Mouse (Mus musculus) forebrain, embryonic 14.5 days (tissue): ENCODE results near the gene Tex45. TPM values are rescaled to one million over a fixed set of nuclear protein-coding genes. Genes with fewer than 3 reads are reported as not detected.

Experiments used
- ATAC-seq: fragments of 200-750 bp; cut with Nextera tagmentation; 2 replicates; pipeline ENCODE4 v1.8.0; 2017; ENCODE audit warnings: mild to moderate bottlenecking, moderate library complexity
- DNase-seq: peaks from one replicate; pipeline ENCODE4 v3.0.0-alpha.2; 2015; ENCODE audit warnings: low spot score
- H3K27ac ChIP-seq: fragments of 300-500 bp; sonication (generic); 2 replicates; pipeline ENCODE4 v1.5.1; 2014; ENCODE audit warnings: low read depth, mild to moderate bottlenecking, control low read depth, low read length, moderate library complexity
- H3K27me3 ChIP-seq: fragments of 300-500 bp; sonication (generic); replicated peaks from 2 replicates; pipeline ENCODE4 v1.6.1; 2014; ENCODE audit warnings: low read length, control low read depth, mixed read lengths; ENCODE audit not compliant: control insufficient read depth, insufficient read depth
- H3K36me3 ChIP-seq: fragments of 300-500 bp; sonication (generic); 2 replicates; pipeline ENCODE4 v1.6.1; 2014; ENCODE audit warnings: low read length, control low read depth; ENCODE audit not compliant: control insufficient read depth, insufficient read depth
- H3K4me1 ChIP-seq: fragments of 300-500 bp; sonication (generic); 2 replicates; pipeline ENCODE4 v1.6.1; 2014; ENCODE audit warnings: antibody characterized with exemption, low read length, control low read depth; ENCODE audit not compliant: control insufficient read depth, insufficient read depth
- H3K4me2 ChIP-seq: fragments of 300-500 bp; sonication (generic); 2 replicates; pipeline ENCODE4 v1.6.1; 2014; ENCODE audit warnings: mild to moderate bottlenecking, control low read depth, low read length
- H3K4me3 ChIP-seq: fragments of 300-500 bp; sonication (generic); 2 replicates; pipeline ENCODE4 v1.5.1; 2014; ENCODE audit warnings: low read depth, low read length, control low read depth
- H3K9ac ChIP-seq: fragments of 300-500 bp; sonication (generic); 2 replicates; pipeline ENCODE4 v1.6.1; 2014; ENCODE audit warnings: mild to moderate bottlenecking, low read length, control low read depth, moderate library complexity
- H3K9me3 ChIP-seq: fragments of 300-500 bp; sonication (generic); replicated peaks from 2 replicates; pipeline ENCODE4 v1.6.1; 2016; ENCODE audit warnings: low read length, control low read depth, mixed read lengths; ENCODE audit not compliant: control insufficient read depth
- WGBS: fragments of 180-500 bp; shearing (Covaris S2); extraction: QIAGEN DNeasy Blood & Tissue Kit; methylation state at CpG from one replicate; pipeline ENCODE4 v1.1.7; 2014; 5-methylcytosine and 5-hydroxymethylcytosine counted together
- polyA plus RNA-seq: library from polyadenylated mRNA; unstranded; fragments of >200 nt; fragmentation: Nextera tagmentation; extraction: Ambion mirVana; gene quantifications from 2 replicates; pipeline ENCODE4 v1.2.1, GENCODE M21; 2014

The Tex45 gene
- polyA plus RNA-seq, 1 experiment from 2014 or later: 0.18 TPM

GRCm38 (mm10) chr8:3495578-3496427, 25.1 kb downstream of the Tex45 start:
- Histone ChIP-seq H3K9ac (no peak overlapping the region), H3K4me3 (no peak overlapping the region), H3K27me3 (no peaks in the 10 kb centered on the region), H3K36me3 (peaks cover 34% of the 10 kb centered on the region), H3K4me1 (peaks cover 7% of the 10 kb centered on the region; the same call in 1 of the 2 replicates), H3K9me3 (no peaks in the 10 kb centered on the region), H3K27ac (no peak overlapping the region), H3K4me2 (no peak overlapping the region)
- 96% methylated on average over 44 of the region's 44 CpGs for WGBS
- DNase-seq (no peak), ATAC-seq (no peak)

- H3K27me3 ChIP-seq: no peaks in the 10 kb centered on the region
- 92% methylated on average over 11 of the region's 15 CpGs for WGBS
- no peak for ATAC-seq
- peaks cover 34% of the 10 kb centered on the region for H3K36me3 ChIP-seq
- no peak overlapping the region for H3K4me2 ChIP-seq
- no peak overlapping the region for H3K27ac ChIP-seq
- no peak overlapping the region for H3K4me3 ChIP-seq
- no peaks in the 10 kb centered on the region for H3K9me3 ChIP-seq
- H3K4me1 ChIP-seq: peaks cover 12% of the 10 kb centered on the region
- DNase-seq: no peak
- no peak overlapping the region for H3K9ac ChIP-seq
Observed at GRCm38 (mm10) chr8:3496428-3496748, 25.7 kb downstream of the Tex45 start.

GRCm38 (mm10) chr8:3498583-3498982, 27.9 kb downstream of the Tex45 start:
- Histone ChIP-seq H3K36me3 (peaks cover 34% of the 10 kb centered on the region), H3K27me3 (no peaks in the 10 kb centered on the region), H3K4me2 (no peak overlapping the region), H3K27ac (no peak overlapping the region), H3K9me3 (no peaks in the 10 kb centered on the region), H3K4me3 (no peak overlapping the region), H3K9ac (no peak overlapping the region), H3K4me1 (peaks cover 15% of the 10 kb centered on the region)
- 82% methylated on average over 3 of the region's 3 CpGs for WGBS
- no peak for DNase-seq
- no peak for ATAC-seq

GRCm38 (mm10) chr8:3499751-3500150, 29.1 kb downstream of the Tex45 start:
- Histone ChIP-seq H3K9ac (peak overlapping the region; percentile 90), H3K27me3 (no peaks in the 10 kb centered on the region), H3K4me1 (peaks cover 9% of the 10 kb centered on the region), H3K27ac (peak overlapping the region; percentile 85), H3K4me3 (peak overlapping the region; percentile 81), H3K4me2 (peak overlapping the region; percentile 77), H3K36me3 (peaks cover 31% of the 10 kb centered on the region), H3K9me3 (no peaks in the 10 kb centered on the region)
- ATAC-seq (no peak), DNase-seq (no peak)
- 7% methylated on average over 8 of the region's 8 CpGs for WGBS

DNA sequence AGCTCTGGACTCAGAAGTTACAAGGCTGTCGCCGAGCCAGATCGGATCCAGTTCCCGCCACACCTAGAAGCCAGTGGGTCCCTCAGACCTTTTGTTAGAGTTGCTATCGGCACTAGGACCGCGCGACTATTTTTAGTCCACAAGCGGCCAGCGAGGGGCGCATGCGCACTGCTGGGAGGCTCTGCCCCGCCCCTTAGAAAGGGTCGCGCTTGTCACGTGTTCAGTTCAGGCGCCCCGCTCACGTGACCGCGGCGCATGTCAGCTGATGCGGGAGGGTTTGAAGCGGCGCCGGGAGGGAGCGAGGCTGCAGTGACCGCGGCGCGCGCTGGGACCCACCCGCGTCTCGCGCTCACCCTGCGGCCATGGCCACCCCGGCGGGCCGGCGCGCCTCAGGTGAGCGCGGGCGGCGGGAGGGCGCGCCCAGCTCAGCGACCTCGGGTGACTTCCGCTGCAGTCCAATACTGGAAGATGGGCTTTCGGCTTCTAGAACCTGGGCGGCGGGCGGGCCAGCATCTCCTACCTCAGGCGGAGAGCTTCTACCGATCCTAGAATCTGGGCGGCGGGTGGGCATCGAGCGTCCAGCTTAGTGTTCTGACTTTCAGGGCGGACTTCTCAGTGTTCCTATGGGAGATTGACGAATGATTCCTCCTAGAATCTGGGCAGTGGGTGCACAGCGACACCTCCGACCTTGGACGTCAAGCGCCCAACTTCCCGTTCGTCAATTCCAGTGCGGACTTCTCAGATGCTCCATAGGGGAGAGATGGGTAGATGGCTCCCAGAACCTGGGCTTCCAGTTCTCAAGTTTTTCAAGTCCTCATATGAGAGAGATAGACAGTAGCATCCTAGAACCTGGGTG, 29.8 kb downstream of the Tex45 start, which contains the start of gene Mcoln1:
TSS of gene Mcoln1 (plus strand) at position 223 of the 856 bp plus-strand sequence.
- H3K4me1 ChIP-seq: peaks cover 9% of the 10 kb centered on the region
- peak within 1 kb of the TSS; percentile 85 for H3K27ac ChIP-seq
- H3K27me3 ChIP-seq: no peaks in the 10 kb centered on the region
- no peaks in the 10 kb centered on the region for H3K9me3 ChIP-seq
- DNase-seq: peak; percentile 99
- H3K36me3 ChIP-seq: peaks cover 27% of the 10 kb centered on the region
- ATAC-seq: peak; percentile 92
- peak within 1 kb of the TSS; percentile 90 for H3K9ac ChIP-seq
- 0% methylated on average over 70 of the region's 70 CpGs for WGBS
- peak within 1 kb of the TSS; percentile 92 for H3K4me2 ChIP-seq
- H3K4me3 ChIP-seq: peak within 1 kb of the TSS; percentile 81

DNA sequence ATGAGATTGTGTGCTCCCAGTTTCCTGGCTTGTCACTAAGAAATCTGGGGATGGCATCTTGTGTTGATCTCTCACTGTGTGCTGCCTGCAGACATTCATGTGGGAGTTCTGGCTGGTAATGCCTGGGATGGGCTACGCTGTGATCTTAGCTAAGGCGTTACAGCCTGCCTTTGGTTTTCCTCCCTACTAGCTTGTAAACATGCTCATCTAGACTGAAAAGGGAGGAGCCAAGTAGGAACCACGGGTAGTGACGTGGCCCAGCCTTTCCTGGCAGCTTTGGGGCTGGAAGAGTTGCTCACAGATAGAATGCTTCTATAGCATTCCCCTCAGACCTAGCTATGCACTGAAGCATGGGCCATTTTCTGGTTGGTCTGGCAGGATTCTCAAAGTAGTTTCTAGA, 31.6 kb downstream of the Tex45 start:
- no peak for DNase-seq
- no peak overlapping the region for H3K9ac ChIP-seq
- H3K9me3 ChIP-seq: no peaks in the 10 kb centered on the region
- WGBS: 74% methylated on average over 4 of the region's 4 CpGs
- H3K4me1 ChIP-seq: peaks cover 9% of the 10 kb centered on the region
- H3K27me3 ChIP-seq: no peaks in the 10 kb centered on the region
- H3K4me2 ChIP-seq: no peak overlapping the region
- no peak overlapping the region for H3K27ac ChIP-seq
- H3K36me3 ChIP-seq: peaks cover 25% of the 10 kb centered on the region
- H3K4me3 ChIP-seq: no peak overlapping the region
- no peak for ATAC-seq

- Histone ChIP-seq H3K27ac (no peak overlapping the region), H3K9me3 (no peaks in the 10 kb centered on the region), H3K27me3 (no peaks in the 10 kb centered on the region), H3K4me3 (no peak overlapping the region), H3K9ac (no peak overlapping the region), H3K36me3 (peaks cover 67% of the 10 kb centered on the region), H3K4me1 (no peaks in the 10 kb centered on the region), H3K4me2 (no peak overlapping the region)
- 87% methylated on average over 6 of the region's 6 CpGs for WGBS
- DNase-seq (no peak), ATAC-seq (no peak)
Observed at GRCm38 (mm10) chr8:3507979-3508754, 37.5 kb downstream of the Tex45 start.

- no peaks in the 10 kb centered on the region for H3K27me3 ChIP-seq
- peak overlapping the region; percentile 58 for H3K27ac ChIP-seq
- H3K4me2 ChIP-seq: peak overlapping the region; percentile 67
- H3K9me3 ChIP-seq: no peaks in the 10 kb centered on the region
- H3K4me1 ChIP-seq: no peaks in the 10 kb centered on the region
- DNase-seq: no peak
- 34% methylated on average over 13 of the region's 13 CpGs for WGBS
- H3K4me3 ChIP-seq: peak overlapping the region; percentile 32
- no peak for ATAC-seq
- H3K9ac ChIP-seq: peak overlapping the region; percentile 59; the same call in 1 of the 2 replicates
- peaks cover 40% of the 10 kb centered on the region for H3K36me3 ChIP-seq
Observed at GRCm38 (mm10) chr8:3514681-3515247, 44.1 kb downstream of the Tex45 start.
